Mouse (Mus musculus): Measurements from ENCODE around the gene Erp29. TPM values are rescaled to one million over a fixed set of nuclear protein-coding genes. Genes with fewer than 3 reads are reported as not detected.

The Erp29 gene
- polyA plus RNA-seq, 1 experiment from 2014 or later: 112 TPM

DNA sequence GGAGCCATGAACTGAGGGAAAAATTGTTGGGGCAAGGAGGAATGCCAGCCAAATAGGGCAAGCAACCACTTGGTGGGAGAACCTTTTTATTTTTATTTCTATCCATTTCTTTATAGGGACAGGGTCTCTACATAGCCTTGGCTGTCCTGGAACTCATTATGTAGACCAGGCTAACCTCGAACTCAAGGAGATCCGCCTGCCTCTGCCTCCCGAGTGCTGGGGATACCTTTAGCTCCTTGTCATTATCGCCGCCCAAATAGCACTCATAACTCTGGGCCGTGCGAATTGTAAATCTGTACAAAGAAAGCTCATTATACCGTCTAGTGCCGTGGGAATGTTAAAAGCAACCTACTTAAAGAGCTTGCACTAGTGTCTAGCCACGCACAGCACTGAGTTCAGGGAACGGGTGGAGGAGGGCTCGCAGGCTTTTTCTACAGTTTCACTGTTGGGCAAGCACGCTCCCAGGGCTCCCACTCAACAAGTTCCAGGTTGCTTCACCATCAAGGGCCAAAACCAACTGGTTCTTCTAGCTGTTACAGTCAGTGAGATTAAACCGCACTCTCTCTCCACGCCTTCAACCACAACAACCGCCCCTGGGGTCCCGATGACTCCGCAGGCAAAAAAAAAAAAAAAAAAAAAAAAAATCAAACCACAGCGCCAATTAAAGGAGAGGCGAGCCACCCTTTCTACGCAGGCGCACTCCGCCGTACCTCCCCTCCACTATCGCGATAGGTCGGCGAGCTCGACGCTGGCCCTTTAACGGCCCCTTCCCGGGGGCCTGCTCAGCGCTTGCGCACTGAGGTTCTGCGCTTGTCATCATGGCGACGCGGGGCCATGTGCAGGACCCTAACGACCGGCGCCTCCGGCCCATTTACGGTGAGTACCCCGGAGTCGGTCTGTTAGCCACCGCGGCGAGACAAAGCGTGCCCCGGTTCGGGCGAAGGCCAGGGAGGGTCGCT lies 54.8 kb downstream of the Erp29 start, which contains the start of gene Naa25:
TSS of gene Naa25 (plus strand) at position 750 of the 959 bp plus-strand sequence.
- peaks cover 30% of the 10 kb centered on the region for H3K36me3 ChIP-seq
- peak; percentile 98 for DNase-seq (ENCODE audit: low spot score)
- no peaks in the 10 kb centered on the region for H3K27me3 ChIP-seq (ENCODE audit: low read depth, poor library complexity, severe bottlenecking)
- H3K4me3 ChIP-seq: peak within 1 kb of the TSS; percentile 76
- H3K27ac ChIP-seq: peak within 1 kb of the TSS; percentile 92
- WGBS: 10% methylated on average over 52 of the region's 53 CpGs
- H3K9me3 ChIP-seq (replicated peaks): no peaks in the 10 kb centered on the region
- peaks cover 21% of the 10 kb centered on the region for H3K4me1 ChIP-seq

DNA sequence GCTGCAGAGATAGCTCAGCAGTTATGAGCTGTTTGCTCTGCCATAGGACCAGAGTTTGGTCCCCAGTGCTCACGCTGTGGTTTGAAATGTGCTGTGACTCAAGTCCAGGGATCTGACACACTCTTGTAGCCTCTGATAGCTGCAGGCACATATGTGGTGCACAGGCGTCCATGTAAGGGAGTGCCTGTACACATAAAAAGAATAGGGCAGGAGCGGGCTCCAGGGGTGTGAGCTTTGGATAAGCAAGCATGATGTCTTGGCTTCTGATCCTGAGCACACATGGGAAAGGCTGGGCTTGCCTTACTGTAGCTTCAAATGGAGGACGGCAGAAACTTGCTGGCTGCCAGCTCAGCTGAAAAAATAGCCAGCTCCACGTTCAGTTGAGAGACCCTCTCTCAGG lies 56.7 kb downstream of the Erp29 start:
- H3K9me3 ChIP-seq (replicated peaks): no peaks in the 10 kb centered on the region
- WGBS: 85% methylated on average over 5 of the region's 5 CpGs
- no peaks in the 10 kb centered on the region for H3K27me3 ChIP-seq (ENCODE audit: low read depth, poor library complexity, severe bottlenecking)
- peaks cover 21% of the 10 kb centered on the region for H3K4me1 ChIP-seq
- no peak for DNase-seq (ENCODE audit: low spot score)
- H3K27ac ChIP-seq: no peak overlapping the region
- no peak overlapping the region for H3K4me3 ChIP-seq
- peaks cover 11% of the 10 kb centered on the region for H3K36me3 ChIP-seq

DNA sequence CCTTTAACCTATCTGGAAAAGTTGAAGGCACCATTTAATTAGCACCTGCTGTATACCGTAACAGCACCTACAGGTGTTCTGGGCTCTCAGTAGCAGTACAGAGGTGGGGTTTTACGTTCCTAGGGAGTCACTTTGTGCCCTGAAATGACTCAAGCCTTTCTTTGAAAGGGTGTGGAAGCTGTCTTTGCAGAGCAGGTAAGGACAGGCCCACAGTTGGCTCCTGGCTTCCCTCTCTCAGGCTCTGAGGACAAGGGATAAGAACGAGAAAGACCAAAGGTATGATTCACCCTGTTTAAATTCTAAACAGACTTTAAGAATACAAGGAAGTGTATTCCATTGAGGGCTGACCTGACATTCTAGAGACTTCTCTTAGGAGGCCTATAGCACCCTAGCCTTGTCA lies 58.9 kb downstream of the Erp29 start:
- H3K4me3 ChIP-seq: no peak overlapping the region
- H3K36me3 ChIP-seq: no peaks in the 10 kb centered on the region
- H3K27ac ChIP-seq: no peak overlapping the region
- H3K9me3 ChIP-seq (replicated peaks): no peaks in the 10 kb centered on the region
- 84% methylated on average over 3 of the region's 3 CpGs for WGBS
- no peak for DNase-seq (ENCODE audit: low spot score)
- peaks cover 3% of the 10 kb centered on the region; the same call in 1 of the 2 replicates for H3K4me1 ChIP-seq
- no peaks in the 10 kb centered on the region for H3K27me3 ChIP-seq (ENCODE audit: low read depth, poor library complexity, severe bottlenecking)

DNA sequence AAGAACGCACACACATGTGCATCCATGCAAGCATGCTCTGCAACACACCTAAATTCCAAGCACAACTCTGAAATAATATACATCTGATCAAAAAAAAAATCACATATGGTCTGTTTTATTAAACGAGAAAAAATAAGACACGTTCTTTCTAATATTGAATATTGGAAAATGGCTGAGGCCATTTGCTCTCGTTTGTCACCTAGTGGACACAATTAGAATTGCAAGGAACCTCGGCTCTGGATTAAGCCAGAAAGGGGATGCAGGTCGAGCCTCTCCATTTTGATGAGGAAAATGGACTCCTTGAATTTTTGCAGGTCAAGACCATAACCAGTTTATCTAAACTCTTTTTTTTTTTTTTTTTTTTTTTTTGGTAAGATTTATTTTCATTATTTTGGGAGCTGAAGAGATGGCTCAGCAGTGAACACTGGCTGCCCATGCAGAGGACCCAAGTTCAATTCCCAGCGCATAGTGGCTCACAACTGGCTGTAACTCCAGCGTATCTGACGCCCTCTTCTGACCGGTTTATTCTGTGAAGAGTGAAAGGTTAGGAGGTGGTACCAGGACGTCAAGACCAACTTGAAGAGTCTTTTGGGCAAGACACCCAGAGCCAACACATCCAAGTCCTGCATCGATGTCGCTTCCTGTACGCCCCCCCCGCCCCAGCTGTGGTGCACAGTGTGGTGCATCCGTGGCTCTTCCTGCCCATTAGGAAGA lies 59.5 kb downstream of the Erp29 start:
- Histone ChIP-seq H3K36me3 (no peaks in the 10 kb centered on the region), H3K27ac (no peak overlapping the region), H3K4me1 (0 out of 2 replicates have a peak, but pooled peaks cover 3% of the 10 kb centered on the region), H3K9me3 (replicated peaks) (no peaks in the 10 kb centered on the region), H3K27me3 (ENCODE audit: low read depth, poor library complexity, severe bottlenecking) (no peaks in the 10 kb centered on the region), H3K4me3 (no peak overlapping the region)
- WGBS: 64% methylated on average over 16 of the region's 16 CpGs
- no peak for DNase-seq (ENCODE audit: low spot score)

DNA sequence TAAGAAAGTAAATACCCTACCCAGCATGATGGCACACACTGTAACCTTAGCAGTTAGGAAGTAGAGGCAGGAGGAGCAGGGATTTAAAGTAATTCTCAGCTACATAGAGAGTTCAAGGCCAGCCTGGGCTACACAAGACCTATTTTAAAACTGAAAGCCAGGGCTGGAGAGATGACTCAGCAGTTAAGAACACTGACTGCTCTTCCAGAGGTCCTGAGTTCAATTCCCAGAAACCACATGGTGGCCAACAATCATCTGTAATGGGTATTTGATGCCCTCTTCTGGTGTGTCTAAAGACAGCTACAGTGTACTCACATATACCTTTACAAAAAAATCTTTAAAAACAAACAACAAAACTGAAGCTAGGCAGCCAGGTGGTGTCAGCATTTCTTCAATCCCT lies 62.6 kb downstream of the Erp29 start:
- H3K9me3 ChIP-seq (replicated peaks): no peaks in the 10 kb centered on the region
- H3K27ac ChIP-seq: no peak overlapping the region
- H3K4me3 ChIP-seq: no peak overlapping the region

DNA sequence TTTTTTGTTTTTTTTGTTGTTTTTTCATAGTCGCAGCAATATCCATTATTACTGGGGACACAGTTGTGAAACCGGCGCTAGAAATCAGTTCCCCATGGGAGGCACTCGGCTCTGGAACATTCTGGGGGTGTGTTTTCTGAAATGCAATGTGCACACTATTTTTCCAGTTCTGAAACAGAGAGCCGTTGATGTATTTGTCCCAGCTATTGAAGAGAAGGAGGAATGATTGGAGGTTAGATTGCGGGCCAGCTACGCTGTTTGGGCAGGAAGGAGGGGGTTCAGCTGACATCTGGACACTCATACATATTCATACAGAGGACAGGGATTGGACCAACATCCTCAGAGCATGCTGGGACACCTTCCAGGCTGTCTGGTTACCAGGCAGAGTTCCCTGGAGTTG lies 63.2 kb downstream of the Erp29 start:
- no peak for DNase-seq (ENCODE audit: low spot score)
- H3K4me1 ChIP-seq: peaks cover 21% of the 10 kb centered on the region
- H3K36me3 ChIP-seq: no peaks in the 10 kb centered on the region
- no peak overlapping the region for H3K27ac ChIP-seq
- H3K27me3 ChIP-seq (ENCODE audit: low read depth, poor library complexity, severe bottlenecking): peaks cover 13% of the 10 kb centered on the region
- H3K9me3 ChIP-seq (replicated peaks): no peaks in the 10 kb centered on the region
- no peak overlapping the region for H3K4me3 ChIP-seq
- WGBS: 83% methylated on average over 7 of the region's 7 CpGs

More for the DNA sequence above, 62.6 kb downstream of the Erp29 start:
- peaks cover 16% of the 10 kb centered on the region for H3K4me1 ChIP-seq
- peaks cover 13% of the 10 kb centered on the region for H3K27me3 ChIP-seq (ENCODE audit: low read depth, poor library complexity, severe bottlenecking)
- DNase-seq (ENCODE audit: low spot score): no peak
- no peaks in the 10 kb centered on the region for H3K36me3 ChIP-seq

DNA sequence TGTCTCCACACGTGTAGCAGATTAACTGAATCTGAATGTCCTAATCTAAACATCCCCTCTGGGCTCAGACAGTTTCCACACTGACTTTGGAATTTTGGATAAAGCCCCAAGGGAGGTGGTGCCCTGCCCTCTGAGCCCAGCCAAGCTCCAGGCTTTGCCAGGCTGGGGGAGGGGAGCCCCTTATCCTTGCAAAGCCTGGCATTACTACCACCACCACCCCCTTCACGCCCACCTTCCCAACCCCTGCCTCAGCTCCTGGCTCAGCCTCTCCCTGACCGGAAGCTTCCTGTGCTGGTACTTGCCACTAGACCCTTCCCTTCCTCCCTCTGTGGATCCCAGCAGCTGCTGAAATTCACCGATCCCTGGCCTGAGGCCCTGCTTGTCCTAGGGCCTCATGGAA lies 65.2 kb downstream of the Erp29 start:
- no peaks in the 10 kb centered on the region for H3K9me3 ChIP-seq (replicated peaks)
- no peak overlapping the region for H3K27ac ChIP-seq
- H3K27me3 ChIP-seq (ENCODE audit: low read depth, poor library complexity, severe bottlenecking): peaks cover 13% of the 10 kb centered on the region

DNA sequence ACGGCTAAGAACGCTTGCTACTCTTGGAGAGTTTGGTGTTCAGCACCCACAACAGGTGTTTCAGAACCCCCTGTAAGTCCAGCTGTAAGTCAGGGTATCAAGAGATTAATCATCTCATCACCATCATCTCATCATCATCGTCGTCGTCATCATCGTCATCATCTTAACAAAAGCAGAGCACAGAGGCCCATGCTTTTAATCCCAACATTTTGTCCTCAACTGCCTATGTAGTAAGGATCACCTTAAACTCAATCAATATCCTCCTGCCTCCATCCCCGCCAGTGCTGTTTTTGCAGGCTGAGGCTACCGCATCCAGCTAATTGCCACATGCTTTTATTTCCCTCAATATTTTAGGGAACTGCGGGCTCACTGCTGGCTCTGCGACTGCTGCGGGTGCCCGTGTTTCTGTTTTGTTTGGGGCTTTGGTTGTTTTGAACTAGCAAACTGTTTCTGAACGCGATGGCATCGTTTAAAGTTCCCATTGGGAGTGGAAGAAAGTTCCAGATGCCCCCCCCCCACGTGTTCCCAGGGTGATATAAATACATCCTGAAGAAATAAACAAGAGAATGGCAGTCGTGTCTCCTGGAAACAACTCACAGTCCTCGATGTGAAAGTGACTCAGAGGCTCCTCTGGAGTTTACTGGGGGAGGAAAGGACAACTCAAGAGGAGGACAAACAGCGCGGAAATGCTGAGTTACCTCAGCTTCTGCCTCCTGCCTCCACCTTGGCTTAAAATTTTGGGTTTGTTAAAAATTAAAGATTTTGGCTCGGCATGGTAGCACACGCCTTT lies 66.0 kb downstream of the Erp29 start:
- H3K27me3 ChIP-seq (ENCODE audit: low read depth, poor library complexity, severe bottlenecking): peaks cover 13% of the 10 kb centered on the region

More for the DNA sequence above, 65.2 kb downstream of the Erp29 start:
- peaks cover 12% of the 10 kb centered on the region for H3K36me3 ChIP-seq
- peaks cover 24% of the 10 kb centered on the region for H3K4me1 ChIP-seq
- no peak overlapping the region for H3K4me3 ChIP-seq
- DNase-seq (ENCODE audit: low spot score): no peak
- WGBS: 63% methylated on average over 4 of the region's 4 CpGs

DNA sequence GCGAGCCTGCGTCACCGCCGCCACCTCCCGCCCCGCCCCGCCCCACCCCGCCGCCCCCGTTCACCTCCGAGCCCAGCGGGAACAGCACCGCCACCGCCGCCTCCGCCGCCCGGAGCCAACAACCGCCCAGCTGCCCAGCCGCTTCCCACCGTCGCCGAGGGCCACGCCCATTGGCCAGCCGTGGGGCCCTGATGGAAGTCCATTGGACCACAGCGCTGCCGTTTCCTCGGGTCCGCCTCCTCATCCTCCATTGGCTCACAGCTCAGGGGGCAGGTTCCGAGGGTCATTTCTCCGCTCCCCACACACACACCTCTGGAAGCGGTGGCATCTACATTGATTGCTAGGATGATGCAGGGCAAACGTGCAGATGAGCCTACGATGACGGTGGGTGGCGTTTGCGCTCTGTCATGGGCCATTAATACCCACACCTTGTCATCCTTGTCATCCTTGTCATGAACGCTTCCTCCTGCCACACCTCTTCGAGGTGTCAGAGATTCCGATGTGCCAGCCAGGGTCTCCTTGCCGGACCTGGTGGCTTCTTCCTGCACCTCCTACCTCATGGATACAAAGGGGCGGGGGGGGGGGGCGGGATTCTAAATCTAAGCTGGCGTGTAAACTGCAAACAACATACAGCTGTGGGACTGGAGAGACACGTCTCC lies 66.7 kb downstream of the Erp29 start, which contains the start of gene Trafd1:
TSS of gene Trafd1 (minus strand) at position 172 of the 659 bp plus-strand sequence.
- under 1% methylated on average over 33 of the region's 45 CpGs for WGBS
- peak; percentile 94 for DNase-seq (ENCODE audit: low spot score)
- Histone ChIP-seq H3K4me1 (peaks cover 24% of the 10 kb centered on the region), H3K27ac (peak within 1 kb of the TSS; percentile 89), H3K4me3 (peak within 1 kb of the TSS; percentile 84), H3K27me3 (ENCODE audit: low read depth, poor library complexity, severe bottlenecking) (peaks cover 13% of the 10 kb centered on the region), H3K9me3 (replicated peaks) (no peaks in the 10 kb centered on the region), H3K36me3 (peaks cover 28% of the 10 kb centered on the region)

More for the DNA sequence above, 66.0 kb downstream of the Erp29 start:
- no peak for DNase-seq (ENCODE audit: low spot score)
- Histone ChIP-seq H3K4me1 (peaks cover 24% of the 10 kb centered on the region), H3K36me3 (peaks cover 20% of the 10 kb centered on the region), H3K4me3 (peak overlapping the region; percentile 84), H3K9me3 (replicated peaks) (no peaks in the 10 kb centered on the region), H3K27ac (no peak overlapping the region)
- 36% methylated on average over 22 of the region's 22 CpGs for WGBS

DNA sequence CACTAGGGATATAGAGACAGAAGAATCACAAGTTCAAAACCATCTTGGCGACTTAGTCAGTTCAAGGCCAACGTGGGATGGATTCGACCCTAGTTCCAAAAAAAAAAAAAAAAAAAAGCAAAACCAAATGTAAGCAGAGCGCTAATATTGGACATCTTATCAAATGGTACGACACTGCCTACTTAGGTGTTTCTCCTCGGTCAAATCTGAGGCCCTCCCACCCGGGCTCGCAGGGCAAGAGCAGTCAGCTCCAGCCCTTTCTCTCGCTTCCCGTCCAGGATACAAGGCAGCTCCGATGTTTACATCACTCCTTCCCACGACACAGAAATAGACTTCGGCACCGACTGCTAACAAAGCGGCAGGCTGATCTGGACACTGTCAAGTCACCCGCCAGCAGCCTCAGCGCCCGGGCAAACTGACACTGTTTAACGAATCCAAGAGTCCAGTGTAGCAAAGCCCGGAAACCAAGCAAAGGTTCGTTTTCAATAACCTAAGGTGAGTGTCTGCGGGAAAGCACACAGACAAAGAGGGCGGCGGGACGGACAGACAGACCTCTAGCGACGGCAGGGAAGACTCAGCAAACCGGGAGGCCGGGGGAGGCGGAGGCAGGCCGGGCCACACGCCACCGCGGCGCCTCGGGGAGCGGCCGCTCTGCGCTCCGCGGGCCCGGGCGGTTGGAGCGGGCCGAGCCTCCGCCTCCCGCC lies 67.4 kb downstream of the Erp29 start:
- no peak for DNase-seq (ENCODE audit: low spot score)
- peaks cover 34% of the 10 kb centered on the region for H3K36me3 ChIP-seq
- peaks cover 24% of the 10 kb centered on the region for H3K4me1 ChIP-seq
- H3K4me3 ChIP-seq: peak overlapping the region; percentile 84
- 3% methylated on average over 47 of the region's 47 CpGs for WGBS
- peak overlapping the region; percentile 89 for H3K27ac ChIP-seq
- H3K9me3 ChIP-seq (replicated peaks): no peaks in the 10 kb centered on the region
- H3K27me3 ChIP-seq (ENCODE audit: low read depth, poor library complexity, severe bottlenecking): peaks cover 13% of the 10 kb centered on the region

DNA sequence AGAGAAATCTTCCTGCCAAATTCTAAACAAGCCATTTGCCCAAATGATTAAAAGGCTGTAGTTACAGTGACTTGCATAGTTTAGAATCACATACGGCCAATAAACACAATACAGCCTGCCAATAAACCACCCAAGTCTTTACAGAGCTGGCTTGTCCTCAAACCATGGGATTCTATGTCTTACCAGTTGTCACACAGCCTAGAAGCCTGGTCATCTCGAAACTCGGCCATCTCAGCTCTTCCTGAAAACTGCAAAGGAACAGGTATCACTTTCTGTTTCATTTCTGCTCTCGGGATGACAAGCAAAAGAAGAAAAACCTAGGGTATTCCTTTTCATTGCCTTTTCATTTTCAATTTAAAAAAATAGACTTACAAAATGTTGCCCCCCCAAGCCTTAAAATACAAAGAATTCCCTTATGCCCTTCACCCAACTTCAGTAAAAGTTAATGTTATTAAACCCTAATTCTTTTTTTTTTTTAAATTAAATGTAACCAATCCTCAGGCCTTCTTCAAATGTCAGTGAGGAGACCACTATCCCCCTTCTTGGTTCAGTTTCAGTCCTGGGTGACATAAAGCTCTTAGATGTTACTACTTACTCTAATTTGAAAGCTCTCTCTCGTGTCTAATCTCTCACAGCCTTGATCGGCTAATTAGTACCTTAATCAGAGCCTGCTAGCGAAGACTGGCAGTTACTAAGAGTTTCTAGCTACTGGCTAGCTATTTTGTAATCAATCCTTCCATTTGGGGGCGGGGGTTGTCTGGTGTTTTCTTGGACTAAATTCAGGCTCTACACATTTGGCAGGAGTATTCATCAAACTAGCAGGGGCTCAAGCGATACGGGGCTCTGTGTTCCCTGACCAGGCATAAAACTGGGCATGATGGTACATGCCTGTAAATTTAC lies 68.2 kb downstream of the Erp29 start:
- Histone ChIP-seq H3K27ac (no peak overlapping the region), H3K9me3 (replicated peaks) (no peaks in the 10 kb centered on the region)
- DNase-seq (ENCODE audit: low spot score): no peak

More for the DNA sequence above, 68.2 kb downstream of the Erp29 start:
- H3K4me3 ChIP-seq: peak overlapping the region; percentile 84
- H3K36me3 ChIP-seq: peaks cover 42% of the 10 kb centered on the region
- H3K4me1 ChIP-seq: peaks cover 24% of the 10 kb centered on the region
- WGBS: 62% methylated on average over 10 of the region's 10 CpGs
- H3K27me3 ChIP-seq (ENCODE audit: low read depth, poor library complexity, severe bottlenecking): peaks cover 13% of the 10 kb centered on the region
